Mouse (Mus musculus) limb, embryonic 11.5 days (tissue): ENCODE measurements around the gene Limch1. TPM values are rescaled to one million over a fixed set of nuclear protein-coding genes. Genes with fewer than 3 reads are reported as not detected.

Experiments
- ATAC-seq: fragments of 200-750 bp; cut with Nextera tagmentation; 2 replicates; pipeline ENCODE4 v1.8.0; 2017; ENCODE audit warnings: low read depth; ENCODE audit not compliant: insufficient number of reproducible peaks, low FRiP score, low TSS enrichment
- DNase-seq: peaks from one replicate; pipeline ENCODE4 v3.0.0-alpha.2; 2015; ENCODE audit warnings: low spot score
- H3K27ac ChIP-seq: fragments of 300-500 bp; sonication (generic); replicated peaks from 2 replicates; pipeline ENCODE4 v1.5.1; 2014; ENCODE audit warnings: low read depth, mild to moderate bottlenecking, low read length
- H3K27me3 ChIP-seq: fragments of 300-500 bp; sonication (generic); 2 replicates; pipeline ENCODE4 v1.6.1; 2014; ENCODE audit warnings: mild to moderate bottlenecking, low read length, mixed read lengths; ENCODE audit not compliant: control insufficient read depth, insufficient read depth
- H3K36me3 ChIP-seq: fragments of 300-500 bp; sonication (generic); 2 replicates; pipeline ENCODE4 v1.6.1; 2014; ENCODE audit warnings: mild to moderate bottlenecking, low read length, moderate library complexity, mixed read lengths; ENCODE audit not compliant: control insufficient read depth, insufficient read depth
- H3K4me1 ChIP-seq: fragments of 300-500 bp; sonication (generic); 2 replicates; pipeline ENCODE4 v1.6.1; 2014; ENCODE audit warnings: low read length, mixed read lengths; ENCODE audit not compliant: control insufficient read depth, insufficient read depth
- H3K4me2 ChIP-seq: fragments of 300-500 bp; sonication (generic); 2 replicates; pipeline ENCODE4 v1.6.1; 2014; ENCODE audit warnings: low read depth, mild to moderate bottlenecking, moderate library complexity; ENCODE audit not compliant: severe bottlenecking
- H3K4me3 ChIP-seq: fragments of 300-500 bp; sonication (generic); 2 replicates; pipeline ENCODE4 v1.5.1; 2014; ENCODE audit warnings: low read depth, low read length
- H3K9ac ChIP-seq: fragments of 300-500 bp; sonication (generic); 2 replicates; pipeline ENCODE4 v1.6.1; 2014; ENCODE audit warnings: mild to moderate bottlenecking, low read length
- H3K9me3 ChIP-seq: fragments of 300-500 bp; sonication (generic); 2 replicates; pipeline ENCODE4 v1.6.1; 2016; ENCODE audit warnings: low read length; ENCODE audit not compliant: control insufficient read depth
- WGBS: fragments of 180-500 bp; shearing (Covaris S2); extraction: QIAGEN DNeasy Blood & Tissue Kit; methylation state at CpG from one replicate; pipeline ENCODE4 v1.1.7; 2014; 5-methylcytosine and 5-hydroxymethylcytosine counted together
- polyA plus RNA-seq: library from polyadenylated mRNA; unstranded; fragments of >200 nt; fragmentation: Nextera tagmentation; extraction: Ambion mirVana; gene quantifications from 2 replicates; pipeline ENCODE4 v1.2.1, GENCODE M21; 2014

Gene Limch1
- polyA plus RNA-seq, 1 experiment from 2014 or later = 39.7 TPM

DNA sequence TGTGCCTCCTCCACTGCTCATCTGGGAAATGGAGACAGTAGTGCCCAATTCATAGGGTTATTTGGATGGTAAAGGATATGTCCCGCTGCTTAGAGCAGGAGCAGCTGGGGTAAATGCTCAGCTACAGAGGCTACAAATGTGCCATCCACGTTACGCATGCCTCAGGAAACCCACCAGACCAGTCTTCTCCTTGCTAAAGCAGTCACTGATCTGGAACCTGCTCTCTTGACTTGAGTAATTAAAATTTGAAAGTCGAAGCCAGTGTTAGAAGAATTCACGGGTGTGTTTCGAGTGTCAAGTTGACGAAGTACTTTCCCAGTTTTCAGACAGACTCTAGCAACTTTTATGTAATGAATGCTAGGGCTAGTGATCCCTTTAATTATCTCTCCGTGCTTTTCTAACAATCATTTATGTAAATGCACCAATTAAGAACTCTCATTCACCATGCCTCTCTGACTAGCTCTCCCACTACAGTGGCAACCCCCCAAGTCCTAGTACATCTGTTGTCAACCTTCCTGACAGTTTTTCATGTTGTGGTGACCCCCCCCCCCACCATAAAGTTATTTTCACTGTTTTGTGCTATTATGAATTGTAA is 203.6 kb downstream of the Limch1 start:
- Histone ChIP-seq H3K27me3 (no peaks in the 10 kb centered on the region), H3K9me3 (peaks cover 3% of the 10 kb centered on the region; the same call in 1 of the 2 replicates), H3K36me3 (no peaks in the 10 kb centered on the region), H3K4me3 (no peak overlapping the region), H3K4me1 (peaks cover 3% of the 10 kb centered on the region; the same call in 1 of the 2 replicates), H3K4me2 (no peak overlapping the region), H3K27ac (no peak overlapping the region), H3K9ac (no peak overlapping the region)
- ATAC-seq = no peak
- no peak for DNase-seq
- WGBS = 59% methylated on average over 8 of the region's 8 CpGs

GRCm38 (mm10) chr5:66953375-66953774 is 207.7 kb downstream of the Limch1 start:
- Histone ChIP-seq H3K4me3 (no peak overlapping the region), H3K9ac (no peak overlapping the region), H3K4me1 (0 out of 2 replicates have a peak, but pooled peaks cover 3% of the 10 kb centered on the region), H3K36me3 (no peaks in the 10 kb centered on the region), H3K4me2 (no peak overlapping the region), H3K27ac (no peak overlapping the region), H3K27me3 (no peaks in the 10 kb centered on the region), H3K9me3 (peaks cover 3% of the 10 kb centered on the region; the same call in 1 of the 2 replicates)
- DNase-seq (no peak), ATAC-seq (no peak)
- WGBS = 71% methylated on average over 3 of the region's 3 CpGs

DNA sequence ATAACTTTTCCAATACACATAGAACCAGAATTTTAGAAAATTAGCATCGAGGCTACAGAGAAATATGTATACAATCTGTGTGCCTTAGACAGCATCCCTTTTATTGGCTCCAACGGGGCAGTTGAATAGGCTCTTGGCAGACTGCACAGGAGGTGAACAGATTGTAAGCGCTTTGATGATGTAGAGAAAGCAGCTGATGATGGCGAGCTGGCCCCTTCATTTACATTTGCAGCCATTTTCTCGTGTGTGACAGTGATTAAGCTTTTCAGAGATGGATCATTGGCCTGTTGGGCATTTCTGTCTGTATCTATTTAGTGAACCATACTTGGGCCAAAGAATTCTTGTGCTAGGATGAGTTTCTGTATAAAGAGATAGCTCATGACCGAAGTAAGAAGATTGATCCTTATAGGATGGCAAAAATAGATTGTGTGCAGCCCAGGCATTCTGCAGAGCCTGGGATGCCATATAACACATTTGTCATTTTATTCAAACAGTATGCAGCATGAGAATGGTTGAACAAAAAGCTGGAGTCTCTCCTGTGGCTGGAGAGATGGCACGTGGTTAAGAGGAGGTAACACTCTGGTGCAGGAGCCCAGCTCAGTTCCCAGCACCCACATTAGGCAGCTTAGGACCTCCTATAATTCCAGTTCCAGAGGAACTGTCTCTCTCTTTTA is 208.5 kb downstream of the Limch1 start:
- no peak for ATAC-seq
- WGBS = 70% methylated on average over 7 of the region's 7 CpGs
- no peaks in the 10 kb centered on the region for H3K36me3 ChIP-seq

DNA sequence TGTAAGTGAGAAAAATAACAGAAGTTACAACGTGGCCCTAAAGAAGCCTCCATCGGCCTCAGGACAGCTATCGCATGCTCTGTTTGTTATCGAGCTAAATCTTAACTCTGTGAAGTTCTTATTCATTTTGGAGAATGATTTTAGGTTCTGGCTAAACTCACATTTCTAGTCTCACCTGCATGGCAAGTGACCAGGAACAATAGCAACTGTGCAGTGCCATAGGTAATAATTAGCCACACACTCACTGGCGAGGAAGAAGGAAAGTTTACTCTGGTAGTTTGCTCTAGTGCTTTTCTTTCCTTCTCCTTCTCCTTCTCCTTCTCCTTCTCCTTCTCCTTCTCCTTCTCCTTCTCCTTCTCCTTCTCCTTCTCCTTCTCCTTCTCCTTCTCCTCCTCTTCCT is 209.6 kb downstream of the Limch1 start:
- ATAC-seq = no peak

More for the DNA sequence above, 208.5 kb downstream of the Limch1 start:
- no peak for DNase-seq
- Histone ChIP-seq H3K4me2 (no peak overlapping the region), H3K9me3 (peaks cover 3% of the 10 kb centered on the region; the same call in 1 of the 2 replicates), H3K4me3 (no peak overlapping the region), H3K9ac (no peak overlapping the region), H3K27ac (no peak overlapping the region), H3K27me3 (no peaks in the 10 kb centered on the region), H3K4me1 (0 out of 2 replicates have a peak, but pooled peaks cover 3% of the 10 kb centered on the region)

DNA sequence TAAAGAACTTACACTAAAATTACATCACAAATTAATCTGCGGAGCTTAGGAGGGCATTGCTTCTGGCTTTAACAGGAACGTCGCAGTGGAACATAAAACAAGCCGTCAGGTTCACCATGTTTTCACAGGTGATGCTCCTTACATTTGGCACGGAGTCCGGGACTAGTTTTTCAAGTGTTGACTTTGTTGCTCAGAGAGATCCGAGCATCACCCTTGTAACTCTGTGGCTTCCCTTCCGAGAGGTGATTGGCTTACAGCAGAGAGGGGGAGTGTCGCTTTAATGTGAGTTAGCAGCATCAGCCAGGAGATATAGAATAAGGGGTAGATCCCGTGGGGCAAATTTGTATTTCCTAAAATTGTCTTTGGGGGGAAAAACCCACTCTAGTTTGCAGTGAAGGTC is 212.0 kb downstream of the Limch1 start:
- H3K4me1 ChIP-seq = 0 out of 2 replicates have a peak, but pooled peaks cover 3% of the 10 kb centered on the region
- no peak overlapping the region for H3K4me3 ChIP-seq
- peaks cover 2% of the 10 kb centered on the region; the same call in 1 of the 2 replicates for H3K9me3 ChIP-seq
- H3K4me2 ChIP-seq = no peak overlapping the region
- no peak for DNase-seq
- no peak overlapping the region for H3K27ac ChIP-seq
- H3K9ac ChIP-seq = no peak overlapping the region
- no peaks in the 10 kb centered on the region for H3K36me3 ChIP-seq
- no peaks in the 10 kb centered on the region for H3K27me3 ChIP-seq
- 77% methylated on average over 10 of the region's 10 CpGs for WGBS
- ATAC-seq = no peak

More for the DNA sequence above, 209.6 kb downstream of the Limch1 start:
- Histone ChIP-seq H3K36me3 (no peaks in the 10 kb centered on the region), H3K4me3 (no peak overlapping the region), H3K27me3 (no peaks in the 10 kb centered on the region), H3K4me2 (no peak overlapping the region), H3K9ac (no peak overlapping the region), H3K27ac (no peak overlapping the region), H3K4me1 (0 out of 2 replicates have a peak, but pooled peaks cover 3% of the 10 kb centered on the region), H3K9me3 (peaks cover 3% of the 10 kb centered on the region; the same call in 1 of the 2 replicates)
- DNase-seq = no peak
- 89% methylated on average over 5 of the region's 5 CpGs for WGBS

GRCm38 (mm10) chr5:66958118-66958517 is 212.5 kb downstream of the Limch1 start:
- WGBS = 50% methylated on average over 8 of the region's 8 CpGs
- H3K27me3 ChIP-seq = no peaks in the 10 kb centered on the region
- H3K4me3 ChIP-seq = no peak overlapping the region
- ATAC-seq (no peak), DNase-seq (no peak)
- H3K27ac ChIP-seq = no peak overlapping the region
- 0 out of 2 replicates have a peak, but pooled peaks cover 3% of the 10 kb centered on the region for H3K4me1 ChIP-seq
- H3K36me3 ChIP-seq = no peaks in the 10 kb centered on the region
- no peak overlapping the region for H3K4me2 ChIP-seq
- no peaks in the 10 kb centered on the region for H3K9me3 ChIP-seq
- no peak overlapping the region for H3K9ac ChIP-seq

GRCm38 (mm10) chr5:66959968-66960367 is 214.3 kb downstream of the Limch1 start:
- ATAC-seq (no peak), DNase-seq (no peak)
- no peaks in the 10 kb centered on the region for H3K27me3 ChIP-seq
- no peak overlapping the region for H3K4me3 ChIP-seq
- no peak overlapping the region for H3K4me2 ChIP-seq
- H3K9ac ChIP-seq = no peak overlapping the region
- H3K36me3 ChIP-seq = no peaks in the 10 kb centered on the region
- H3K9me3 ChIP-seq = no peaks in the 10 kb centered on the region
- 0 out of 2 replicates have a peak, but pooled peaks cover 3% of the 10 kb centered on the region for H3K4me1 ChIP-seq
- no peak overlapping the region for H3K27ac ChIP-seq
- 77% methylated on average over 8 of the region's 8 CpGs for WGBS

DNA sequence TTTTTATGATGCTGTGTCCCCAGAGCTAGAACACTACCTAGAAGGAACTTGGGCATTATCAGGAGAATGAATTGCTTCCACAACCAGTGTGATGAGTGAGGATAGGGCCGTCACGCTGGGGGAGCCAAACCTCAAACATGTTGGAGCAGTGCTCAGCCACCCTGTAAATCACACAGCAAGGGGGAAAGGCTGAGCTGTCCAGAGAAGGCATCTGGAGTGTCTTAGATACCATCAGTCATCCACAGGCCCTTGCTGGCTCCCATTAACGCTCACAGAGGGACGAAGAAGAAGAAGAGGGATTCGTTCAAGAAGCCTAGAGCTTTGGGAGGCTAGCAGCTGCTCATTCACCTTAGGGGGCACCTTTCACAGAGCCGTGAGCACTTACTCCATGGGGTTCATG is 219.8 kb downstream of the Limch1 start:
- Histone ChIP-seq H3K9me3 (no peaks in the 10 kb centered on the region), H3K9ac (no peak overlapping the region; the same call in 1 of the 2 replicates), H3K4me1 (peaks cover 27% of the 10 kb centered on the region), H3K27ac (no peak overlapping the region), H3K27me3 (no peaks in the 10 kb centered on the region), H3K4me2 (no peak overlapping the region), H3K4me3 (no peak overlapping the region), H3K36me3 (no peaks in the 10 kb centered on the region)
- no peak for ATAC-seq
- DNase-seq = no peak
- WGBS = 21% methylated on average over 6 of the region's 6 CpGs
